Mouse (Mus musculus): Measurements from ENCODE around the gene Nr4a2. TPM values are rescaled to one million over a fixed set of nuclear protein-coding genes. Genes with fewer than 3 reads are reported as not detected.

Gene Nr4a2
- total RNA-seq, 2 experiments from 2014 or later = 51.6 to 55.1 TPM

DNA sequence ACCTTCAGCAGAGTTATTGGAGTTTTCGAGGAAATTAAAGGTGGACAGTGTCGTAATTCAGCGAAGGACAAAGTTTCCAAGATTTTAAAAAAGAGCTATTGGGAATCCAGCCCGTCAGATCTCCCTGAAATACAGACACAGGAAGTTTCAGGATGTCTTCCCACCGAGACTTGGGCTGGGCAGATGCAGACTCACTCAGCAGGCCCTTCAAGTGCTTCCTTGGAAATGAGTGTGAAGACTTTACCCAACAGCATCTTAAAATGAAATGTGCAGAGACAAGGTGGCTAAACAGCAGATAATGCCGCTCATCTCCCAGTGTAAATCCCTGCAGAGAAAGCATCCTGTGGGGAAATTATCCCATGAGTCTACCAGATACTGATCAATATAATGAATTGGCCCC, 10.9 kb downstream of the Nr4a2 start:
- DNase-seq (ENCODE audit: extremely low spot score in 1 of 2, low spot score in 1 of 2) = no peak

DNA sequence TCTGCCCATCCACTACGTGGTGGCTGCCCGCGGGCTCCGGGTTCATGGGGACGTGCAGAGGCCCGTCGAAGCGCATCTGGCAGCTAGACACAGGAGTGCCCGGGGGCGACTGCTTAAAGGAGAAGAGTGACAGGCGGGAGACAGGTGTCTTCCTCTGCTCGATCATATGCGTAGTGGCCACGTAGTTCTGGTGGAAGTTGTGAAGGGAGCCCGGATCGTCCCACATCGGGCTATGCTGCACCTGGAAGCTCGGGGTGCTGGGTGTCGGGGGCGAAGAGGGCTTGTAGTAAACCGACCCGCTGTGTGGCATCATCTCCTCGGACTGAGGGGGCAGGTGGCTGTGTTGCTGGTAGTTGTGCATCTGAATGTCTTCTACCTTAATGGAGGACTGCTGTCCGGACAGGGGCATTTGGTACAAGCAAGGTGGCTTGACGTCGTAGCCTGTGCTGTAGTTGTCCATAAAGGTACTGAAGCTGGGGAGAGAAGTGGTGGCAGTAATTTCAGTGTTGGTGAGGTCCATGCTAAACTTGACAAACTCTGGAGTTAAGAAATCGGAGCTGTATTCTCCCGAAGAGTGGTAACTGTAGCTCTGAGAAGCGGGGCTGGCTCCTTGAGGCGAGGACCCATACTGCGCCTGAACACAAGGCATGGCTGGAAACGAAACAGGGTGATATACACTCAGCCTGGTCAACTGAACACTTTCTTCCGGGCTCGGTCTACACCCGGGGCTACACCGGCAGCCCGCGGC, 11.8 kb downstream of the Nr4a2 start:
- no peak for DNase-seq (ENCODE audit: extremely low spot score in 1 of 2, low spot score in 1 of 2)

DNA sequence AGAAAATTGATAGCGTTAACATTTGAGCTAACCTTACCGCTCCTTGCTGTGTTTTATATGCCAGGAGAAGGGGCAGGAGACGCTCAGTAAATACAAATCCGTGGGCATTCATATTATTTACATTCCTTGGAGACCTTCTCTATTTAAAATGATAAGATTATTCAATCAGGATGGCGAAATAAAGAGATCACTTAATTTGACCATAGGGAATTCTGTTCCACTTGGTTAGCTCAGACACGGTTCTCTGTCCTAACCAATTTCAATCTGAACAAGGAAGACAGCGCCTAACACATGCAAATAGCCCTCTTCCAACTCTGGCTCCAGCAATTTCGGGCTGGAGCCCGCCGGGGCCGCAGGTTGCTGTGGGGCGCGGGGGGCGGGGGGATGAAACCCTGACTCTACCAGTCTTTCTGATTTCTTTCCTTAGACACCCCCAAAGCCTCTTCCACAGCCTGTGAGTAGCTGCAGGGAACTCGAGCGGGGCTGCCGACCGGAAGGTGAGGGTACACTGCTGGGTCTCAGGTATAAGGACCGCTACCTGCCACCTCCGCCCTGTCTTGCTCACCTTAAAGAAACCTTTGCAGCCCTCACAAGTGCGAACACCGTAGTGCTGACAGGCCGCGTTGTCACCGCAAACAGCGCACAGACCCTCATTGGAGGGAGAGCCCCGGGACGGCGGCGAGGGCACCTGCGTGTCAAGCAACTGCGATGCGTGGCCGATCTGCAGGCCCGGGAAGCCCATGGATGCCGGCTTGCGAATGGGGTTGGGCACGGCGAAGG, 12.6 kb downstream of the Nr4a2 start:
- no peak for DNase-seq (ENCODE audit: extremely low spot score in 1 of 2, low spot score in 1 of 2)

DNA sequence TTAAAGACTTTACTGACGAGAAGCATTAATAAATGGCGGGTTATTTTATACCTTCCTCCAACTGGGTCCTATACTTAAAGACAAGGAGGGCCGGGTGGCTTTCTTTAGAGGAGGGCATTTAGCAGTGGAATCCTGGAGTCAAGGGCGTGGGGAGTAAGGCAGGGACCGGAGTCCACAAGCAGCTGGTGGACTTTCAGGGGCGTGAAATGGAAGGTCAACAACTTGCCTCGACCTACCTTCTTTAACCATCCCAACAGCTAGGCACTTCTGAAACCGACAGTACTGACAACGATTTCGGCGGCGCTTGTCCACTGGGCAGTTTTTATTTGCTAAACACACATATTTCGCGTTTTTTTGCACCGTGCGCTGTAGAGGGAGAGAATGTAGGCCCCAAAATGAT, 13.4 kb downstream of the Nr4a2 start:
- no peak for DNase-seq (ENCODE audit: extremely low spot score in 1 of 2, low spot score in 1 of 2)

DNA sequence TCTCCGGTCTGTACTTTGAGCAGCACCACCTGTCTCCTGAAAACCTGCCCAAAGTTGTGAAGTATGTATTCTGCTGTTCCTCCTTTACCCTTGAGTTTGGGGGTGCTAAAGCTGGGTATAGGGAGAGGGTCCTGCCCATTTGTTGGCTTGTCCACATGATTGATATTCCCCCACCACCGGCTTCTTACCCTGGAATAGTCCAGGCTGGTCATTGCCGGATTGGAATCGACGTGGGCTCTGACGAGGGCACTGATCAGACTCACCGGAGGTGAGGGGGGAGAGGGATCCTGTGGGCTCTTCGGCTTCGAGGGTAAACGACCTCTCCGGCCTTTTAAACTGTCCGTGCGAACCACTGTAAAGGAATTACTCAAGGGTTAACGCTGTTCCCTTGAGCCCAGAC, 13.9 kb downstream of the Nr4a2 start:
- no peak for DNase-seq (ENCODE audit: extremely low spot score in 1 of 2, low spot score in 1 of 2)

DNA sequence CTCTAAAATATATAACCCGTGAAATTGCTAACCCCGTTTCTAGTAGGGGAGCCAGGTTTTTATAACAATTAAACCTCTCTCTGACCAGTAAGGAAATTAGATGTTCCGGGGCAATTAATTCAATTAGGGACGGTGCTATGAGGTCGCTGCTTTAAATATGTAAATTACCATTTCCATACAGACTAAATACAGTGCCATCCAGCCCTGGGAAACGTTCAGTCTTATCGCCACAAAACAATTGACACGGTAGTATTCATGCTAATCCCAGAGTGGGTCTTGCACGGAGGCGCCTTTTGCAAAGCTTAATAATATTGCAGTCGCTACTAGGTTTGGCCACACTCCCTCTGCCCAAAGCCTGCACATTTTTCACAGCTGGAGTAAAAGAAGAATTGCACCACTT, 14.5 kb downstream of the Nr4a2 start:
- no peak for DNase-seq (ENCODE audit: extremely low spot score in 1 of 2, low spot score in 1 of 2)

DNA sequence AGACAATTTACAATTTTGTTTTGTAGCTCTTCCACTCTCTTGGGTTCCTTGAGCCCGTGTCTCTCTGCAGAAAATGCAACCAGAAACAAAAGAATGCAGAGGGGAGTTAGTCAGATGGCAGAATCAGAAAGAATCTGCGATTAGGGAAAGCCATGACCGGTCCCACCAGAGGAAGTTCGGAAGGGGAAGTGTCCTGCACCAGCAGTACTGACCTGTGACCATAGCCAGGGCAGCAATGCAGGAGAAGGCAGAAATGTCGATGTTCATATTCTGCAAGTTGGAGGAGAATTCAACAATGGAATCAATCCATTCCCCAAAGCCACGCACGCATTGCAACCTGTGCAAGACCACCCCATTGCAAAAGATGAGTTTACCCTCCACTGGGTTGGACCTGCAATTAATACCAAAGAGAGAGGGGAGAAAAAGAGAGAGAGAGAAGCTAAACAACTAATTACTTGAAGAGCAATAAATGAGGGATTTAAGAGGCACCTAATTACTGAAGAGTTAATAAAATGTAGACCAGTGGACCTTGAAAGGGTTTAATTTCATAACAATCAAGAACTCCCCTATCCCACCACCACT, 15.4 kb downstream of the Nr4a2 start:
- DNase-seq (ENCODE audit: extremely low spot score in 1 of 2, low spot score in 1 of 2) = no peak

DNA sequence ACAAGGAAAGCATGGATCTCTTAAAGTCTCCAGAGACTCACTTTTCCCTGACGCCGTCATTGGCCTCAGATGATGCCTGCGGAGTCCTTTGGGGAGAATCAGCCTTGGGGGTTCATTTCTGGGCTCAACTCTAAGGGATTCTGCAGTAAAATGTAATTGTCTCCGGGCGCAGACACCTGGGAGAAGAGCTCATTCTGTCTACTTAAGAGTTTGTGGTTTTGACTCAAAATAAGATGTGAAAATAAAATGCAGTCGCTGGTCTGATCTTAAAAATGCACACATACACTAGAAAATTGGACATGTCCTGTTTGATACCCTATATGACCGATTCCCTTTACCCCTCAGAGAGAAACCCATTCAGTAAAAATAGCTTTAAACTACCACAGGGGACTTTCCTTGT, 18.4 kb downstream of the Nr4a2 start:
- DNase-seq (ENCODE audit: extremely low spot score in 1 of 2, low spot score in 1 of 2) = no peak

DNA sequence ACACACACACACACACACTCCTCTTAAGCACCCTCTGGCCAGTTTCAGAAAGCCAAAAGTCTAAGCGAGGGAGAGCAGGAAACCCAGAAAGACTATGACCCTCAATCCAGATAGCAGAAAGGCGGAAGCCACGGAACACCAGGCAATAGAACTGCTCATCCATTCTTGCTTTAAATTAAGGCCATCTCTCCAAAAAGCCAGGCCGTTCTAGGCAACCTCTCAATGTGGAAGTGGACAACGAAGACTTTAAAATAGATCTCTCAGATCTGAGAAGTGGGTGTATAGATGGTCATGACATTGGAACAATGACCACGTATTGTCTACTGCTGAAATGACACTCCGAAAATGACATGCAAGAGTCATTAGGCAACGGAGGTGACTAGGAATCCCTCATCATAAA, 19.1 kb downstream of the Nr4a2 start:
- no peak for DNase-seq (ENCODE audit: extremely low spot score in 1 of 2, low spot score in 1 of 2)

DNA sequence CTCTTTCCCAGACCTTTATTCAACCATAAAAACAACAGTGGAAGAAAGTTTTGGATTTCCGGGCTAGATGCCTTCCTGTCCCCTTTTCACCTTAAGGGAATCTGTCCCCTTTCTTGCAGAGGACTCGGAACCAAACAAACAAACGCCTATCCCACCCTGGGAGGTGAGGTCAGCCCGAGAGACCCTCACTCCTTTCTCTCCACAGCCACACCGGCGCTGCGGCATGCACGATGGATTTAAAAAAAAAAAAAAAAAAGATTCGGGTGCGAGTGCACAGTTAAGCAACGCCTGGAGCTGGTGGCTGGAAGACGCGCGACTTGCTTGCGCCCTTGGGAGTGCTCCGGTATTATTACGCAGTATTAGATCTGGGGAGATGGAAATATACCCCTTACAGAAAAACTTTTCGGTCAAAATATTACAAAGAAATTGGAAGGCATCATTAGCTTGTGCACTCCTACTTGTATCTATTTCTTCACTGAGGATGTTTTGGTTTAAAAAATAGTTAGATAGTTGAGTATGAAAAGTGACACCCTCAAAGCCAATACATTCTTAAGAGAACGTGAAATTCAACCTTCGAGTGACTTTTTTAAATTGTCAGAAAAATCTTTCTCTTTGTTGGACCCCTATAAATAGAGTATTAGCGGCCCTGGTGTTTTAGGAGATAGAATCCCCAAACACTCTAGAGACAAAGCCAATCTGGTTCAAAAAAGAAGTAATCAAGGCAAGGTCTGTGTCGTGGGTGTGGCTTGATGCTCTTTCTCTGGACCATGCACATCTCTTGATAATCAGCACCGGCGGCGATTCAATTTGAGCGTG, 19.8 kb downstream of the Nr4a2 start:
- no peak for DNase-seq (ENCODE audit: extremely low spot score in 1 of 2, low spot score in 1 of 2)

DNA sequence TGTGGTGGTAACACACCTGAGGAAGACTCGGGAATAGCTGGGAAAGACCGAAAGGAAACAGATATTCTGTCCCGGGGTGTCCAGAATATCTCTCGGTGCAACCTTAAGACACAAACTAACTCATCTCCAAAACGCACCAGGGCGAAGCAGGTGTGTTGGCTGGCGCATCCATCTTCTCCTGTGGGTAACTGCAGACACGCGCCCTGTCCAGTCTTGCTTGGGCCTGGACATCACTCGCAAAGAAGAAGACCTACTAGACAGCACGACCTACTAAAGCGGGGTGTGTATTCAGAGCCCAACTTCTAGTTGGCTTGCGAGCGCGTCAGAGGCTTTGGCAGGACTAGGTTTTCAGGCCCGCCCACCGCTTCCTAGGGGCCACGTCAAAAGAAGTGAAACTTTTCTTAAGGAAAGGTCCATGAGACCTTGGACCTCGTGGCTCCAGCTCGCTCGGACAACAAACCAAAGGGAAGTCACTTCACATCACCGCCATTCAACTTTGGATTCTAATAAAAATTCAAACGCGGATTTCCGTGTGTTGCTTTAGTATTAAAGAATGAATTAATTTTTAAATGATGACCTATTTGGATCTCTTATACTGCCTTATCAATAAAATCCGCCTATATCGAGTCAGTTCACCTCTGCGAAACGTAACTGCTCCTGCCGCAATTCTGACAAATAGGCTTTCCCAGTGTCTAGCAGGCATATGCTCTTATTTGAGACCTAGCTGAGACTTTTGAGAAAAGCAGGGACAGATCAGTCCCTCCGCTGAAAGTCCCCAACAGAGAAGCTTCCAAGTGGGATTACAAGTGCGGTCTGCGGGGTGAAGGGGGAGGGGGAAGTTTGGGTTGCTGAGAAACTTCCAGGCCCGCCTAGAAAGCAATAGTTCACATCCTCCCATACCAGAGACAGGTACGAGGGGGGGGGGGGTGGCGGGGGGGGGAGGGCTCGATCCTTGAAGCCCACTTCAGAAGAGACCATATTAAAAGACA, 20.7 kb downstream of the Nr4a2 start:
- no peak for DNase-seq (ENCODE audit: extremely low spot score in 1 of 2, low spot score in 1 of 2)

DNA sequence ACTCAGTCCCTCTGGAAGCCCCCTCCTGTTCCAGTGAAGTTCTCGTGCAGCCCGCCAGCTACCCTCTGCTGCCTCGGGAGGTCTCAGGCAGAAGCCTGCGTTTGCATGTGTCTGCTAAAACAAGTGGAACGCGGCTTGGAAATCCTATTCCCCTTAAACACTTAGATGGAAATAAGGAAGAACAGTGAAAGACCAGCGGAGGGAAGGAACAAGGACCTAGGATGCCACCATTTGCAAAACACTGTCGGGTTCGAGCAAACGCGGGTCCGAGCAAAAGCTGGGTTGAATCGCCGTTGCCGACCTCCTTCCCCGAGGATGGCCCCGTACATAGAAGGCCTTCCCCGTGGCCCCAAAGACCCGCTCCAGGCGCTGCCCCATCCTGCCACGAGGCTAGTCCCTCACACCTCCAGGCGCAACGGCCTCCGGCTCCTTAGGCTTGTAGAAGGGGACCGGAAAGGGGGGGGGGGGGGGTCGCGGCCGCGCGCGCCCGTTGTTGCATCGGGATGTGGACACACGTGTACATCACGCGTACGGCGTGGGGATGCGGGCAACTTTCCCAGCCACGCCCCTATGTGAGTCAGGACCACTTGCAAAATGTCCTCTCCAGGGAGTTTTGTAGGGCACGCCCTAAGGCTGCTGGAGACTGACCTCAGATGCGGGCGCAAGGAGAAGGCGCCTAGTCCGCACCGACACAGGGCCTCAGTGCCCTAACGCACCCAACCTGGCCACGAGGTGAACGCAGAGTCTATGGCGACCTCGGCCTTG, 21.5 kb downstream of the Nr4a2 start:
- DNase-seq (ENCODE audit: extremely low spot score in 1 of 2, low spot score in 1 of 2) = no peak

DNA sequence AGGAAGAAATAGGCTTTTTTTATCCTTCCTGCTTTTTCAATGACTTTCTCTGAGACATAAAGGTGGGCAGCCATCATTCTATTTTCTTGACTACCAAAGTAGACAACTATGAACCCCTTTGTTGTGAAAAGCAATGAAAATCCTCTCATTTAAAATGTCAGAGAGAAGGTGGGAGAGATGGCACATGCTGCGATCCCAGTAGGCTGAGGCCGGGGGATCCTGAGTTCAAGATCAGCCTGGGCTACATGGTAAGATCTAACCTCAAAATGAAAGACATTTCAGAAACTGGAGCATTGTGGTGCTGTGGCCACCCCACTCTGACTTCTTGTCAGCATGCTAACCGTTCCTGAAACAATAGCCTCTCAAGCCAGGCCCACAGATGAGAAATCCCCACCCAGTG, 23.6 kb downstream of the Nr4a2 start:
- DNase-seq (ENCODE audit: extremely low spot score in 1 of 2, low spot score in 1 of 2) = no peak

DNA sequence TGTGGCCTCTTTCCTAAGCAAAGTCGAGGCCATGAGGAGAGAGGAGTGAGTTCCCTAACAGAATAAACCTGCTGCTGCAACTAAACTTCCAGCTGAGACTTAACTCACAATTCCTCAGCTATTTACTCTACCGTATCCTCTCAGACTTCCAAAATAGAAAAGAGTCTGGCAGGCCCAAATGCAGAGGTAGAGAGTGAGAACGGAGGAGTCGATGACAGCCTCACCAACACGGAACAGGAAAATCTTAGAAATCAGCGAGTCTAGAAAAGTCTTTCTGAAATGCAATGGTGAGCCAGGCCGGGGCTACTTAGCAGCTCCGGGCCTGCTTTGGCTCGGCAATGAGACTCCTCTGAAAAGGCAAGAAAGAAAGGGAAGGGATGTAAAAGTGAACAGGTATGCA, 51.4 kb downstream of the Nr4a2 start:
- DNase-seq (ENCODE audit: extremely low spot score in 1 of 2, low spot score in 1 of 2) = no peak

DNA sequence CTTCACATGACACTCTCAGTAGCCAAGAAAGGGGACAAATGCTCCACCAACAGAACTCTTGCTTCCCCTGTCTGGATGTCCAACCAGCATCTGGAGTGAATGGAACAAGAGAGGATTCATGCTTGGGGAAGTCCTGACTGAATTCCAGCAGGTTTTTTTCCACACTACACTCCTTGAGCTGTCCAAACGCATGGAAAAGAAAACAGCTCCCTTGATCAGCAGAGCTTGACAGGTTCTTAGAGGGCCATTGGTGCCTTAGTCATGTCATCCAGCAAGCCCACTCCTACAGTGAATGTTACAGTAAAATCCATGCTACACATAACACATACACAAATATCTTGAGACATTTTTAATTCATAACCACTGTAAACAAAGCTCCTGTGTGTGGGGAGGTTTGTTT, 60.3 kb downstream of the Nr4a2 start:
- no peak for DNase-seq (ENCODE audit: extremely low spot score in 1 of 2, low spot score in 1 of 2)
